10 mouse cellular contexts compared by ENCODE assay signal in the genomic region with DNA sequence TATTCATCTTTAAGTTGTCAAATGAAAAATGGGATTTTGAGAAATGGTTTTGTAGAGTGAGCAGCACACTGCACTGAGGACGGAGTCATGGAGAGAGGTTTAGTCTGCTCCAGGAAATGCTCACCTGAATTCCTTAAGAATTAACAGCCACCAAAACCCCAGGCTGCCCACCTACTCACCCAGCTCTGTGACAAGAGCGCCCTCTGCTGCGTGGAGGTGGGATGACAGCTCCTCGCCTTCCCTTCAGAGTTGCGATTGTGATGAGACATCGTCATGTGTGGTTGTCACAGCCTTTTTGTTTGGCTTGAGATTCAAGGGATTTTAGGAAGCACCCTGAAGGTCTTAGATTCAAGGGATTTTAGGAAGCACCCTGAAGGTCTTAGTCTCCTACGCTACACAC. TPM values are rescaled to one million over a fixed set of nuclear protein-coding genes. Genes with fewer than 3 reads are reported as not detected.
DNase-seq lines count a peak whose midpoint lies in the region; ATAC-seq and TF ChIP-seq lines count a peak whose summit lies in the region.
"Had no signal": no experiment of that assay in that cellular context is flagged by ENCODE, and none has a peak within 500 bp of the region (broad histone marks: within the 10 kb centered on the region; RNA-seq: fewer than 3 reads in every experiment).

No protein-coding gene starts in this region.

- no peak for ATAC-seq in intestine, embryonic 14.5 days (replicated peaks; ENCODE audit: low FRiP score, low TSS enrichment, low read depth)
- no peak for ATAC-seq in intestine, embryonic 15.5 days
- 0 out of 2 replicates have a peak, but pooled peaks have one; percentile 29 for ATAC-seq in neutrophil, adult 5-6 weeks (ENCODE audit: extremely low read depth, insufficient number of reproducible peaks, low FRiP score, poor library complexity, severe bottlenecking)

- WGBS in intestine, embryonic 14.5 days = 31% methylated on average over 7 of the region's 7 CpGs
- WGBS in intestine, embryonic 15.5 days = 25% methylated on average over 7 of the region's 7 CpGs
- 28% methylated on average over 7 of the region's 7 CpGs for WGBS in cerebellum, adult 2 months

- H3K36me3 ChIP-seq in intestine, embryonic 14.5 days (ENCODE audit: control insufficient read depth, insufficient read depth, low read length) = 0 out of 2 replicates have a peak, but pooled peaks cover 7% of the 10 kb centered on the region
- no peaks in the 10 kb centered on the region for H3K36me3 ChIP-seq in intestine, embryonic 15.5 days
- H3K36me3 ChIP-seq in ES-E14 (ENCODE audit: control insufficient read depth, insufficient read depth, low read length, poor library complexity, severe bottlenecking) = peaks cover 19% of the 10 kb centered on the region
- H3K36me3 ChIP-seq: liver, embryonic 15.5 days had no signal

- peaks cover 13% of the 10 kb centered on the region for H3K27me3 ChIP-seq in intestine, embryonic 14.5 days (replicated peaks; ENCODE audit: control insufficient read depth, insufficient read depth, low read length)
- H3K27me3 ChIP-seq in intestine, embryonic 15.5 days (replicated peaks) = peaks cover 43% of the 10 kb centered on the region
- H3K27me3 ChIP-seq in cerebellum, adult 2 months (ENCODE audit: control insufficient read depth, insufficient read depth, low read length) = no peaks in the 10 kb centered on the region

- in situ Hi-C loops in ES-E14 (cut with MboI; ENCODE audit: low sequenced_read_pairs in 2 of 2, unreplicated experiment in 2 of 2) = no loop called here

- no peak for TF ChIP-seq POLR2A in cerebellum, adult 2 months (IDR thresholded peaks at IDR 0.05; ENCODE audit: borderline replicate concordance, insufficient read depth, low read length)

- no peak overlapping the region for H3K9ac ChIP-seq in intestine, embryonic 14.5 days (ENCODE audit: low read length)
- no peak overlapping the region for H3K9ac ChIP-seq in intestine, embryonic 15.5 days
- no peak overlapping the region for H3K9ac ChIP-seq in ES-E14 (ENCODE audit: insufficient read depth, low read depth, low read length, poor library complexity, severe bottlenecking)
- H3K9ac ChIP-seq: embryonic facial prominence, embryonic 12.5 days; liver, embryonic 15.5 days had no signal

- H3K27ac ChIP-seq in intestine, embryonic 14.5 days (ENCODE audit: low read depth) = no peak overlapping the region
- H3K27ac ChIP-seq in intestine, embryonic 15.5 days = no peak overlapping the region
- H3K27ac ChIP-seq in ES-E14 (ENCODE audit: insufficient read depth, low read depth, low read length, poor library complexity, severe bottlenecking) = no peak overlapping the region
- H3K27ac ChIP-seq in cerebellum, adult 2 months (ENCODE audit: insufficient read depth, low read length) = no peak overlapping the region
- H3K27ac ChIP-seq: embryonic facial prominence, embryonic 12.5 days; liver, embryonic 15.5 days had no signal

- DNase-seq in intestine, embryonic 14.5 days (ENCODE audit: low spot score) = peak; percentile 94
- peak; percentile 49 for DNase-seq in ES-E14 (ENCODE audit: low read depth, low spot score)
- DNase-seq in cerebellum, adult 2 months = peak; percentile 54 to 82
- peak; percentile 60 to 68 for DNase-seq in gastrocnemius, postnatal 4 days (ENCODE audit: low spot score in 2 of 2)
- peak; percentile 80 for DNase-seq in left cerebral cortex, postnatal 4 days
- peak; percentile 68 for DNase-seq in thymus, postnatal 25 days

- no peak overlapping the region for H3K4me3 ChIP-seq in intestine, embryonic 14.5 days (ENCODE audit: low read depth, low read length)
- no peak overlapping the region for H3K4me3 ChIP-seq in intestine, embryonic 15.5 days (replicated peaks)
- no peak overlapping the region for H3K4me3 ChIP-seq in ES-E14 (ENCODE audit: insufficient read depth in 1 of 2, low read depth in 1 of 2, low read length in 2 of 2, poor library complexity in 1 of 2, severe bottlenecking in 1 of 2)
- no peak overlapping the region for H3K4me3 ChIP-seq in cerebellum, adult 2 months (replicated peaks; ENCODE audit: insufficient read depth, low read depth, low read length)
- H3K4me3 ChIP-seq: embryonic facial prominence, embryonic 12.5 days; liver, embryonic 15.5 days had no signal

- no peaks in the 10 kb centered on the region for H3K9me3 ChIP-seq in intestine, embryonic 14.5 days (ENCODE audit: control insufficient read depth, low read length)
- no peaks in the 10 kb centered on the region for H3K9me3 ChIP-seq in intestine, embryonic 15.5 days
- H3K9me3 ChIP-seq in ES-E14 (ENCODE audit: control insufficient read depth, insufficient read depth, low read depth, low read length) = no peaks in the 10 kb centered on the region
- H3K9me3 ChIP-seq: embryonic facial prominence, embryonic 12.5 days; liver, embryonic 15.5 days had no signal

- 0 out of 2 replicates have a peak, but pooled peaks cover 4% of the 10 kb centered on the region for H3K4me1 ChIP-seq in intestine, embryonic 14.5 days (replicated peaks; ENCODE audit: control insufficient read depth, insufficient read depth, low read length)
- H3K4me1 ChIP-seq in intestine, embryonic 15.5 days (replicated peaks) = peaks cover 5% of the 10 kb centered on the region
- peaks cover 2 to 15% of the 10 kb centered on the region in 2 experiments; a peak in 2 of 4 replicates for H3K4me1 ChIP-seq in ES-E14 (ENCODE audit: control insufficient read depth in 2 of 2, insufficient read depth in 2 of 2, low read length in 2 of 2, poor library complexity in 1 of 2)
- H3K4me1 ChIP-seq in cerebellum, adult 2 months (ENCODE audit: control insufficient read depth, insufficient read depth, low read length) = peaks cover 7% of the 10 kb centered on the region; the same call in 1 of the 2 replicates

- intact Hi-C loops in left cerebral cortex, postnatal 4 days (cut with DNase I) = no loop called here

- TF ChIP-seq CTCF in cerebellum, adult 2 months (IDR thresholded peaks at IDR 0.05; ENCODE audit: borderline replicate concordance, insufficient read depth, low read depth, low read length) = peak; percentile 99

- no peak overlapping the region for H3K4me2 ChIP-seq in intestine, embryonic 14.5 days (ENCODE audit: low read length)
- no peak overlapping the region for H3K4me2 ChIP-seq in intestine, embryonic 15.5 days (replicated peaks)
- H3K4me2 ChIP-seq: embryonic facial prominence, embryonic 12.5 days; liver, embryonic 15.5 days had no signal

TF ChIP-seq in ES-E14, 5 proteins besides CTCF, POLR2A, EP300 and RAD21:
- TF ChIP-seq HCFC1 (IDR thresholded peaks at IDR 0.05; ENCODE audit: borderline replicate concordance, insufficient read depth, low read length) = no peak
- peak; percentile 72; the same call in 1 of the 2 replicates for TF ChIP-seq ZC3H11A (IDR thresholded peaks at IDR 0.05; ENCODE audit: borderline replicate concordance, low read depth, low read length)
- TF ChIP-seq CHD2 (IDR thresholded peaks at IDR 0.05; ENCODE audit: low read depth, low read length) = no peak

RNA-seq across cellular contexts. Expression of a gene that starts 13.7 kb away (rescaled TPM):
- polyA plus RNA-seq in intestine, embryonic 14.5 days (2014; fragmentation: Nextera tagmentation; extraction: Ambion mirVana) = 10.1 and 11.0 TPM in 2 replicates
- polyA plus RNA-seq in intestine, embryonic 15.5 days (2015; fragmentation: Nextera tagmentation; extraction: Ambion mirVana) = 14.4 and 17.1 TPM in 2 replicates
- total RNA-seq in ES-E14 (2012; rRNA removed) = 63.5 and 84.0 TPM in 2 replicates
- 22.5 and 25.2 TPM in 2 replicates for polyA plus RNA-seq in cerebellum, adult 2 months (2012; rRNA removed)
- total RNA-seq in gastrocnemius, postnatal 4 days (2021) = 10 to 100 TPM; 26.0 to 34.7 TPM
- total RNA-seq in left cerebral cortex, postnatal 4 days (2021) = 10 to 100 TPM; 23.6 to 25.0 TPM
- 11.3 and 12.6 TPM in 2 replicates for total RNA-seq in neutrophil, adult 5-6 weeks (2017)

RNA-seq across cellular contexts. Expression of a gene that starts 17.0 kb away (rescaled TPM):
- polyA plus RNA-seq in intestine, embryonic 14.5 days (2014; fragmentation: Nextera tagmentation; extraction: Ambion mirVana) = not detected in 2 replicates
- not detected in 2 replicates for polyA plus RNA-seq in intestine, embryonic 15.5 days (2015; fragmentation: Nextera tagmentation; extraction: Ambion mirVana)
- 0.09 TPM in 1 of 2 replicates, not detected in the other for total RNA-seq in ES-E14 (2012; rRNA removed)
- not detected in 2 replicates for polyA plus RNA-seq in cerebellum, adult 2 months (2012; rRNA removed)
- not detected for total RNA-seq in gastrocnemius, postnatal 4 days (2021)
- total RNA-seq in left cerebral cortex, postnatal 4 days (2021) = not detected
- 0.12 TPM in 1 of 2 replicates, not detected in the other for total RNA-seq in neutrophil, adult 5-6 weeks (2017)
- polyA plus RNA-seq: embryonic facial prominence, embryonic 12.5 days; liver, embryonic 15.5 days had no signal

RNA-seq across cellular contexts. Expression of a gene that starts 33.4 kb away (rescaled TPM):
- not detected in 2 replicates for polyA plus RNA-seq in intestine, embryonic 14.5 days (2014; fragmentation: Nextera tagmentation; extraction: Ambion mirVana)
- polyA plus RNA-seq in intestine, embryonic 15.5 days (2015; fragmentation: Nextera tagmentation; extraction: Ambion mirVana) = not detected in 2 replicates
- total RNA-seq in ES-E14 (2012; rRNA removed) = 0.09 and 0.16 TPM in 2 replicates
- polyA plus RNA-seq in cerebellum, adult 2 months (2012; rRNA removed) = 0.03 and 0.05 TPM in 2 replicates
- not detected for total RNA-seq in gastrocnemius, postnatal 4 days (2021)
- total RNA-seq in left cerebral cortex, postnatal 4 days (2021) = under 1 TPM in 1 of 2 experiments, not detected in 1; 0.12 TPM
- total RNA-seq in neutrophil, adult 5-6 weeks (2017) = 0.49 TPM in 1 of 2 replicates, not detected in the other
- polyA plus RNA-seq: embryonic facial prominence, embryonic 12.5 days; liver, embryonic 15.5 days had no signal
